Mouse (Mus musculus): ENCODE results near the gene Krtap2-4. TPM values are rescaled to one million over a fixed set of nuclear protein-coding genes. Genes with fewer than 3 reads are reported as not detected.
"Not testable (repeated sequence)": the region's sequence is repeated elsewhere in the genome, so short reads cannot be mapped to it uniquely, and the experiment has no call there.

Gene Krtap2-4
- total RNA-seq (2015; ENCODE audit: low replicate concordance) (not detected in 2 replicates), total RNA-seq (2017; ENCODE audit: low replicate concordance) (not detected in 2 replicates)

- no peak for ATAC-seq (replicated peaks; ENCODE audit: low FRiP score, poor library complexity, severe bottlenecking)
Observed at GRCm38 (mm10) chr11:99614796-99615363, at the start of gene Krtap2-4. Gene Krtap2-4, minus strand, starts transcription at chr11:99614846.

- ATAC-seq (replicated peaks; ENCODE audit: low FRiP score, poor library complexity, severe bottlenecking), result no peak
Observed at GRCm38 (mm10) chr11:99662802-99663201, 48.2 kb upstream of the Krtap2-4 start.

DNA sequence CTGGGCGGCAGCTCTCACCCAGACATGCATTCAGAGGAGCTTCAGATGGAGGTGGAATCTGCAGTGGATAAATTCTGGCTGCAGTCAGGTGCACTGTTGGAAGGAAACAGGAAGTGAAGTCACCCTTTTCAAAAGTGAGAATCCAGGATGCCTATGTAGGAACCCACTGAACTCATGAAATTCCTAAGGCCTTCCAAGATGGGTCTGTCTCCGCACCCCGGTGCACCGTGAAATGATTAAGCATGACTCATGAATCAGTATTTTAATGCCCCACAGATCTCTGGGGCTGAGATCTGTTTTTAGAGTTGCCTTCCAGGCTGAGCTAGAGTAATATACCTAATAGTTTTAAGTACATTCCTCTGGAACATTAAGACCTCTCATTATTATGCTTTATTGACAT lies 44.6 kb upstream of the Krtap2-4 start:
- ATAC-seq (replicated peaks; ENCODE audit: low FRiP score, poor library complexity, severe bottlenecking), result no peak

- not testable (repeated sequence) for ATAC-seq (replicated peaks; ENCODE audit: low FRiP score, poor library complexity, severe bottlenecking)
Observed at GRCm38 (mm10) chr11:99658467-99659010, 43.9 kb upstream of the Krtap2-4 start, which contains the start of gene Gm11563. Gene Gm11563, minus strand, starts transcription at chr11:99658960.

DNA sequence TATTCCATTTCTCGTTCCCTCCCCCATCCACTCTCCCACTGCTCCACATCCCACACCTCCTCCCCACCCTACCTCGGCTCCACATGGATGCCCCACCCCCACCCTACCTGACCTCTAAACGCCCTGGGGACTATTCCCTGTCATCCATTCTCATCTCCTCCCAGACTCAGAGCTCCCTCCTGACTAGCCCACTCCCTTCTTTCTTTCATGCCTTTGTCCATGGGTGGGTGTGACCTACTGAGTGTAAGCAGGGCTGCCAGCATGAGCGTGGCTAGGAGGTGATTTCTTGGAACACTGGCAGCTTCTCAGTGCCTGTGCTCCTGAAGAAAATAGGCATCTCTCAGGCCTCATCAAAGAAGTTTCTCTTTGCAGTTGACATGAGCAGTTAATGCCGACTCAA lies 42.4 kb upstream of the Krtap2-4 start:
- no peak for ATAC-seq (replicated peaks; ENCODE audit: low FRiP score, poor library complexity, severe bottlenecking)

DNA sequence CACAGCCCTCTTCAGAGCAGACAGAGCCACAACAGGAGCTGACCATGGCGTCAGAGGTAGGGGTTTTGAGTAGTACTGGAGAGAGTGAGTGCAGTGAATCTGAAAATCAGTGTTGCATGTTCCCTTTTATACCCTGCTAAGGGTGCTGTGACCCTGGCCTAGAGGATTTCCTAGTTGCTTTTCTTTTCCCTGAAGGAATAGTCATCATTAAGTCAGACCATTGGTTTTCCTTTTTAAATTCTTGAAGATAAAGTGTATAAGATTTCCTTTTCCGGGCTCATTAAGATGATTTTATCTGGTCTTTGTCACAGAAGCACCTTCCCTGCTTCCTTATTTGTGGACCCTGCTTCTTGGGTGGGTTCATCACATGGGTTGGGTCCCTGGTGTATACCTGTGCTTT lies 35.5 kb upstream of the Krtap2-4 start, which contains the start of gene Gm11555:
Gm11555 (minus strand) TSS at position 101 of the 400 bp plus-strand sequence.
- no peak for ATAC-seq (replicated peaks; ENCODE audit: low FRiP score, poor library complexity, severe bottlenecking)

- ATAC-seq (replicated peaks; ENCODE audit: low FRiP score, poor library complexity, severe bottlenecking), result no peak
Observed at GRCm38 (mm10) chr11:99646444-99646843, 31.8 kb upstream of the Krtap2-4 start.

- no peak for ATAC-seq (replicated peaks; ENCODE audit: low FRiP score, poor library complexity, severe bottlenecking)
Observed at GRCm38 (mm10) chr11:99644351-99644750, 29.7 kb upstream of the Krtap2-4 start.

DNA sequence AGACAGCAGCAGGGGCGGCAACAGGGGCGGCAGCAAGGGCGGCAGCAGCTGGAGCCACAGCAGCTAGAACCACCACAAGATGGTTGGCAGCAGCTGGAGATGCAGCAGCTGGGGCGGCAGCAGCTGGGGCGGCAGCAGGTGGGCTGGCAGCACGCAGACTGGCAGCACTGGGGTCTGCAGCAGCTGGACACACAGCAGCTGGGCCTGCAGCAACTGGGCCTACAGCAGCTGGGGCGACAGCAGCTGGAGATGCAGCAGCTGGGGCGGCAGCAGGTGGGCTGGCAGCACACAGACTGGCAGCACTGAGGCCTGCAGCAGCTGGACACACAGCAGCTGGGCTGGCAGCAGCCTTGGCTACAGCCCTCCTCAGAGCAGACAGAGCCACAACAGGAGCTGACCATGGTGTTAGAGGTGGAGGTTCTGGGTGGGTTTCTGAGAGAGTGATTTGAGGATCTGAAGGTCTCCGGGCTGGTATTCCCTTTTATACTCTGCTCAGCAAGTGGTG lies 29.0 kb upstream of the Krtap2-4 start, which contains the start of gene Krtap4-7:
Krtap4-7 (minus strand) TSS at position 455 of the 505 bp plus-strand sequence.
- not testable (repeated sequence) for ATAC-seq (replicated peaks; ENCODE audit: low FRiP score, poor library complexity, severe bottlenecking)

- no peak for ATAC-seq (replicated peaks; ENCODE audit: low FRiP score, poor library complexity, severe bottlenecking)
Observed at GRCm38 (mm10) chr11:99640926-99641325, 26.3 kb upstream of the Krtap2-4 start.

GRCm38 (mm10) chr11:99637086-99637485 lies 22.4 kb upstream of the Krtap2-4 start:
- ATAC-seq (replicated peaks; ENCODE audit: low FRiP score, poor library complexity, severe bottlenecking), result no peak

DNA sequence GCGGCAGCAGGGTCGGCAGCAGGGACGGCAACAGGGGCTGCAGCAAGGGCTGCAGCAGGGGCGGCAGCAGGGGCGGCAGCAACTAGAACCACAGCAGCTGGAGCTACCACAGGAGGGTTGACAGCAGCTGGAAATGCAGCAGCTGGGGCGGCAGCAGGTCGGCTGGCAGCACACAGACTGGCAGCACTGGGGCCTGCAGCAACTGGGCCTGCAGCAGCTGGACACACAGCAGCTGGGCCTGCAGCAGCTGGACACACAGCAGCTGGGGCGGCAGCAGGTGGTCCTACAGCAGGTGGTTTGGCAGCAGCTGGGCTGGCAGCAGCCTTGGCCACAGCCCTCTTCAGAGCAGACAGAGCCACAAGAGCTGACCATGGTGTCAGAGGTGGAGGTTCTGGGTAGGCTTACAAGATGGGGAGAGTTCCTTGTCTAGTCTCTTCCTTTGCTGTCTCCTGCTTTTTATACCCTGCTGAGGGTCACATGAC lies 20.0 kb upstream of the Krtap2-4 start, which contains the start of gene Krtap4-2:
Krtap4-2 (minus strand) TSS at position 432 of the 482 bp plus-strand sequence.
- ATAC-seq (replicated peaks; ENCODE audit: low FRiP score, poor library complexity, severe bottlenecking), result no peak

DNA sequence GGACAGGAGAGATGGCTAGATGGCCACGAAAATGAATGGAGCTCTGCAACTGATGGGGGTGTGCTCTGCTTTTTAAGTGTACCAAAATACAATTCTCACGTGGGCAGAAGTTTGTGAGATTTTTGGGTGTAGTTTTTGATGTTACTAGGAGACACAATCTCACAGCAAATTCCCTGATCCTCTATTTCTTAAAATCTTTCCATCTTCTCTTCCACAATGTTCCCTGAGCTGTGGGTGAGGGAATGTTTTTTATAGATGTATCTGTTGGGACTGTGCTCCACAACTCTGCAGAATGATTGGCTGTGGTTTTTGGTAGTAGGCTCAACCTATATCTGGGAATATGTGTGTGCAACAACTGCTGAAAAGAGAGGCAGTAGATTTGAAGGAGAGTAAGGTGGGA lies 18.6 kb upstream of the Krtap2-4 start:
- ATAC-seq (replicated peaks; ENCODE audit: low FRiP score, poor library complexity, severe bottlenecking), result no peak

DNA sequence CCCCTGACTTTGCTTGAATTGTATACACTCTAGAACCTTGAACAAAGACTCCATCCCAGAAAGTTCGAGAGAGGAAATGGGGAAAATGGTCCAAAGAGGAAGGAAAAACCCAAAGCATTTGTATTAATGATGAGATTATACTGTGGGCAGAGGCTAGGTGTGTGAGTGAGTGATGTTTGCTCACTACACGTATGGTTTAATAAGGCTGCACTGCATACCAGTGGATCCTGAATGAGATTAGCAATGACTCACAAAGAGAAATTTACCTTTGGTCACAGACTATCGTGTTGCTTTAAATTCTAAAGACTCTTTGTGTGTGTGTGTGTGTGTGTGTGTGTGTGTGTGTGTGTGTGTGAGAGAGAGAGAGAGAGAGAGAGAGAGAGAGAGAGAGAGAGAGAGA lies 16.2 kb upstream of the Krtap2-4 start:
- no peak for ATAC-seq (replicated peaks; ENCODE audit: low FRiP score, poor library complexity, severe bottlenecking)

DNA sequence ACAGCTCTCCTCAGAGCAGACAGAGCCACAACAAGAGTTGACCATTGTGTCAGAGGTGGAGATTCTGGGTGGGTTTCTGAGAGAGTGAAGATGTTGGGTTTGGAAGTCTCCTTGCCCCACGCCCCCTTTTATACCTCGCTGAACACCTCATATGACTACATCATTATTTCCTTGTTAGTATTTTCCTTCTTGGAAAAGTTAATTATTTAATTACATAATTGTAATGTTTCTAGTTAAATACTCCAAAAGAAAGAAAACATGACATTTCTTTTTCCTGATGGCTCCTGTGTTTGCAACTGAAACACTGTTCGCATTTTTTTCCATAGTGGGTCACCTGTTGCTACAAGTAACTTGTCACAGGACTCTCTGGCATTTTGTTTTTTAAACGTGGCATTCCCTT lies 13.5 kb upstream of the Krtap2-4 start, which contains the start of gene Krtap4-1:
Krtap4-1 (minus strand) TSS at position 101 of the 400 bp plus-strand sequence.
- ATAC-seq (replicated peaks; ENCODE audit: low FRiP score, poor library complexity, severe bottlenecking), result no peak

GRCm38 (mm10) chr11:99620335-99620734 lies 5.7 kb upstream of the Krtap2-4 start, which contains the start of gene Gm11562:
Gene Gm11562, minus strand, starts transcription at chr11:99620435.
- no peak for ATAC-seq (replicated peaks; ENCODE audit: low FRiP score, poor library complexity, severe bottlenecking)

- not testable (repeated sequence) for ATAC-seq (replicated peaks; ENCODE audit: low FRiP score, poor library complexity, severe bottlenecking)
Observed at GRCm38 (mm10) chr11:99610089-99610488, 4.6 kb downstream of the Krtap2-4 start, which contains the start of gene Gm11937. Gene Gm11937, minus strand, starts transcription at chr11:99610189.

GRCm38 (mm10) chr11:99609126-99609525 lies 5.5 kb downstream of the Krtap2-4 start:
- ATAC-seq (replicated peaks; ENCODE audit: low FRiP score, poor library complexity, severe bottlenecking), result no peak

- ATAC-seq (replicated peaks; ENCODE audit: low FRiP score, poor library complexity, severe bottlenecking), result not testable (repeated sequence)
Observed at GRCm38 (mm10) chr11:99603208-99603607, 11.4 kb downstream of the Krtap2-4 start, which contains the start of gene Gm11938. Gene Gm11938, minus strand, starts transcription at chr11:99603308.

DNA sequence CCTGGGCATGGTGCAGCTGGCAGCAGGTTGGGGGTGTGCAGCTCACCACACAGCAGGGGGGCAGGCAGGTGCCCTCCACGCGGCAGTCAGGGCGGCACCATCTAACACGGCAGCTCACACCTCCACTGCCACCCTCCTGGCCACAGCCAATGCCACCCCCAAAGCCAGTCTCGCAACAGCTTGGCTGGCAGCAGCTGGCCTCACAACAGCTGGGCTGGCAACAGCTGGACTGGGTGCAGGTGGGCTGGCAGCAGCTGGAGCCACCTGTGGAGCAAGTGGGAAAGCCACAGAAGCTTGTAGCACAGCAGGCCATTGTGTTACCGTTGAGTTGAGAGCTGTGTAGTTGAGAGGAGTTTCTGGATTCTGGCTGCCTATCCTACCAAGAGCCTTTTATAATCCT lies 16.9 kb downstream of the Krtap2-4 start, which contains the start of gene Krtap9-3:
Krtap9-3 (minus strand) TSS at position 364 of the 400 bp plus-strand sequence.
- not testable (repeated sequence) for ATAC-seq (replicated peaks; ENCODE audit: low FRiP score, poor library complexity, severe bottlenecking)

Measured in erythroblast, adult 5-6 weeks (primary cell).